Mouse (Mus musculus): ENCODE measurements at regions not wholly inside any gene's neighbourhood (a gene's known extent, or its start where the extent isn't known, plus 50 kb on each side); places are given as distances from the start of the nearest gene placed in this dataset.
A peak's percentile ranks its signal among the peaks of the same experiment; 100 is the strongest.

DNA sequence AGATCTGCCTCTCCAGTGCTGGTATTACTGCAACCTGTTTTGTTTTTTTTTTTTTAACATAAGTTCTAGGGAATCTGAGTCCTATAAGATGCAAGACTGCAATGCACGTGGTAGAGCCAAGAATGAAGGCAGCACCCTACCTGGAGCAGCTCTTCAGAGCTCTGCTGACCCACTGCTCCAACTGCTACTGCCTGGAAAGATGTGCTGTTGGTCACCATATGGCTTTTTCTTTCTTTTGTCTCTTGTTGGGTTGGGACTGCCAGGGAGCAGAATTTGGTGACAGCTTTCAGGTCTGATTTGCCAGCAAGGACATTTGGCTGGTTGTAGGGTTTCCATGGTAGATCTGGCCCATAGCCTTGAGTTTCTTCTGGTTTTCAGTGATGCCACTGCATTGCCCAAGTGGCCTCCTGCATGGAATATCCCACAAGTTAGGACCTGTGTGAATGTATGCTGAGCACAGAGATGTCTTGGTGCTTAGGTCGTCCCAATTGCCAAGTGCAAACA lies 123.9 kb upstream of the Irf2bp2 start:
- H3K27me3 ChIP-seq (ENCODE audit: insufficient read depth, poor library complexity, severe bottlenecking), result no peaks in the 10 kb centered on the region
- DNase-seq (ENCODE audit: low spot score), result no peak
- H3K9me3 ChIP-seq, result no peaks in the 10 kb centered on the region
- peaks cover 12% of the 10 kb centered on the region for H3K4me1 ChIP-seq (replicated peaks)
- WGBS, result 85% methylated on average over 2 of the region's 2 CpGs
- H3K4me3 ChIP-seq, result no peak overlapping the region
- no peaks in the 10 kb centered on the region for H3K36me3 ChIP-seq
- H3K27ac ChIP-seq, result no peak overlapping the region

- no peaks in the 10 kb centered on the region for H3K27me3 ChIP-seq (ENCODE audit: insufficient read depth, poor library complexity, severe bottlenecking)
- no peak overlapping the region for H3K4me3 ChIP-seq
- no peak overlapping the region for H3K27ac ChIP-seq
- no peaks in the 10 kb centered on the region; the same call in 1 of the 2 replicates for H3K4me1 ChIP-seq (replicated peaks)
- DNase-seq (ENCODE audit: low spot score), result no peak
- 97% methylated on average over 1 of the region's 1 CpGs for WGBS
- H3K9me3 ChIP-seq, result no peaks in the 10 kb centered on the region
- no peaks in the 10 kb centered on the region for H3K36me3 ChIP-seq
These were observed 121.9 kb upstream of the Irf2bp2 start for GRCm38 (mm10) chr8:126715666-126716065.

DNA sequence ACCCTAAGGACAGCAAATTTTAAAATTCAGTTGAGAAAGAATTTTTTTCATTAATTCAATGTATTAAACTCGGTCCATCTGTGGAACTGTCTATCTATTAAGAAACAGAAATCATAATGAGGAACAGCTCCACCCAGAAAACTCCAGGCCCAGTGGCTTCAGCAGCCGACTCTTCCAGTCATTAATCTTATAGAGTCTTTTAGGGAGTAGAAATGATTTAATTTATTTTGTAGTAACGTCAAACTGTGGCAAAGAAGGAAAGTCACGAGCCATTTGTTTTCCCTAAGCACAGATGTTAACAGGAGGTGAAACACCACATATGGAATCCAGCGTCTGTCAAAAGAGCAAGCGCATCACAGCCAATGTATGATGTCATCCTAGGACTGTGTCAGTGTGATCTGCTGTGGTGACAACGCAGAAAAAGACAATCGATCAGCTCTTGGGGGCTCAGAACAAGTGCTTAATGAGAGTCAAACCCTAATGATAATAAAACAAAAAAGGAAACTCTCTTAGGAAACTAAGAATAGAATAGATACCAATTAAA lies 119.9 kb upstream of the Irf2bp2 start:
- H3K4me3 ChIP-seq, result no peak overlapping the region
- no peaks in the 10 kb centered on the region for H3K4me1 ChIP-seq (replicated peaks)
- H3K27me3 ChIP-seq (ENCODE audit: insufficient read depth, poor library complexity, severe bottlenecking), result no peaks in the 10 kb centered on the region
- H3K9me3 ChIP-seq, result no peaks in the 10 kb centered on the region
- no peak for DNase-seq (ENCODE audit: low spot score)
- 75% methylated on average over 8 of the region's 8 CpGs for WGBS
- no peaks in the 10 kb centered on the region for H3K36me3 ChIP-seq
- no peak overlapping the region for H3K27ac ChIP-seq

DNA sequence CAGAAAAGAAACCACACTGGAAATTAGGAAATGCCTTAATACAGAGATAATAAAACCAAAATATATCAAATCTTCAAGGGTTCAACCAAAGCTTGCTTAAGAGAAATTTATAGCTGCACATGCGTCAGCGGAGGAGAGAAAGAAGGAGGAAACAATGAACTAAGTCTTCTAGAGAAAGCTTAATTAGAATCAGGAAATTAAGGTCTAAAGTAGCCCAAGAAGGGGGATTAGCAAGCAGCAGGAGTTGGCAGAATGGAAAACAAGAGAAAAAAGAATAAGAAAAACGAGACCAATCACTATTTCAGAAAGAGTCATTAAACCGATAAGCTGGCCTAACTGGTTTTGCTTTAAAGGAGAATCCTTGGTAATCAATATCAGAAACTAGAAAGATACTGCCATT lies 119.4 kb upstream of the Irf2bp2 start:
- no peak overlapping the region for H3K27ac ChIP-seq
- no peaks in the 10 kb centered on the region for H3K36me3 ChIP-seq
- 61% methylated on average over 4 of the region's 4 CpGs for WGBS
- no peak overlapping the region for H3K4me3 ChIP-seq
- no peaks in the 10 kb centered on the region for H3K27me3 ChIP-seq (ENCODE audit: insufficient read depth, poor library complexity, severe bottlenecking)
- no peak for DNase-seq (ENCODE audit: low spot score)
- no peaks in the 10 kb centered on the region for H3K4me1 ChIP-seq (replicated peaks)
- H3K9me3 ChIP-seq, result no peaks in the 10 kb centered on the region

GRCm38 (mm10) chr8:126712749-126713148 lies 119.0 kb upstream of the Irf2bp2 start:
- Histone ChIP-seq H3K9me3 (no peaks in the 10 kb centered on the region), H3K27me3 (ENCODE audit: insufficient read depth, poor library complexity, severe bottlenecking) (no peaks in the 10 kb centered on the region), H3K4me1 (replicated peaks) (no peaks in the 10 kb centered on the region), H3K27ac (no peak overlapping the region), H3K4me3 (no peak overlapping the region), H3K36me3 (no peaks in the 10 kb centered on the region)
- DNase-seq (ENCODE audit: low spot score), result no peak
- 70% methylated on average over 6 of the region's 6 CpGs for WGBS

DNA sequence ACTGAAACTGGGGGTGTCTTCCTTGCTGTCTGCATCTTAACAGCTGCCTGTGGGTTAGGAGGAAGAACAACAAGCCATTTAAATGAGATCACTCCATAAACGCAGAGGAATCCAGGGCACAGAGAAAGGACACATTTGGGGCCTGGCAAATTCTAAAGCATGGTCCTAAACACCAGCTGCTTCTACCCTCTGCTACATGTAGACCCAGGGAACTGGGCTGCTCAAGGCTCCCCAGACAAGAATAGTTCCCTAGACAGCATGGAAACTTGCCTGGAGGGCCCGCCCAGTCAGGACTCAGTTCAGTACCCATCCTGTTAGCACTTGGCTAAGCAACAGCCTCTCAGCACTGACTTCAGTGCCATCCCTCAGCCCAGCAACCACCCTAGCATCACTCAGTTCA lies 115.2 kb upstream of the Irf2bp2 start:
- 80% methylated on average over 2 of the region's 2 CpGs for WGBS
- Histone ChIP-seq H3K27ac (no peak overlapping the region), H3K4me1 (replicated peaks) (no peaks in the 10 kb centered on the region), H3K4me3 (no peak overlapping the region), H3K27me3 (ENCODE audit: insufficient read depth, poor library complexity, severe bottlenecking) (no peaks in the 10 kb centered on the region), H3K9me3 (no peaks in the 10 kb centered on the region), H3K36me3 (no peaks in the 10 kb centered on the region)
- no peak for DNase-seq (ENCODE audit: low spot score)

DNA sequence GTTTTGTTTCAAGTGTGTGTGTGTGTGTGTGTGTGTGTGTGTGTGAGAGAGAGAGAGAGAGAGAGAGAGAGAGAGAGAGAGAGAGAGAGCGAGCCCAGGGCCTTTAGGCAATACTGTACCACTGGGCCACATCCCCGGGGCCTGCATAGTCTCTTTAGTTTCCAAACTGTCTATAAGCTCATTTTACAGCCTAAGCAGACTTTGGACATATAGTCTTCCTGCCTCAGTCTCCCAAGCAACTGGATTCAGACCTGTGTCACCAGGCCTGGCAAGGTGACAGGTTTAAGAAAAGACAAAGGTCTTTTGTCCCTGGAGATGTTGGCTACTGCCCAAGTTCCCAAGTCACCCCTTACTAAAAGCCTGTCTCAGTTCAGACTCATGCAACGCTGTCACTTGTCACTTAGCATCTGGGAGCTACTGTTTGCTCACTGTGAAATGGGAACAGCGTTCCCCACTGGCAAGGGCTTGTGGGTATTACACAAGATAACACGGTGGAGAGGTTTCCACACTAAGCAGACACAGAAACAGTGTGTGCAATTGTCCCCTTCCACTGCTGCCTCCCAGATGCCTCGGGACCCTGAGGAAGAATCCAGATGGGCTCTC lies 113.6 kb upstream of the Irf2bp2 start:
- Histone ChIP-seq H3K9me3 (no peaks in the 10 kb centered on the region), H3K4me3 (no peak overlapping the region), H3K27me3 (ENCODE audit: insufficient read depth, poor library complexity, severe bottlenecking) (no peaks in the 10 kb centered on the region), H3K36me3 (no peaks in the 10 kb centered on the region), H3K27ac (no peak overlapping the region), H3K4me1 (replicated peaks) (0 out of 2 replicates have a peak, but pooled peaks cover 4% of the 10 kb centered on the region)
- DNase-seq (ENCODE audit: low spot score), result no peak
- 85% methylated on average over 6 of the region's 6 CpGs for WGBS

- no peaks in the 10 kb centered on the region for H3K9me3 ChIP-seq
- no peak overlapping the region for H3K4me3 ChIP-seq
- H3K4me1 ChIP-seq (replicated peaks), result 0 out of 2 replicates have a peak, but pooled peaks cover 4% of the 10 kb centered on the region
- no peak for DNase-seq (ENCODE audit: low spot score)
- no peak overlapping the region for H3K27ac ChIP-seq
- no peaks in the 10 kb centered on the region for H3K36me3 ChIP-seq
- 84% methylated on average over 8 of the region's 8 CpGs for WGBS
- H3K27me3 ChIP-seq (ENCODE audit: insufficient read depth, poor library complexity, severe bottlenecking), result no peaks in the 10 kb centered on the region
These were observed 112.5 kb upstream of the Irf2bp2 start for GRCm38 (mm10) chr8:126706247-126706646.

GRCm38 (mm10) chr8:126705391-126705790 lies 111.6 kb upstream of the Irf2bp2 start:
- 72% methylated on average over 2 of the region's 2 CpGs for WGBS

DNA sequence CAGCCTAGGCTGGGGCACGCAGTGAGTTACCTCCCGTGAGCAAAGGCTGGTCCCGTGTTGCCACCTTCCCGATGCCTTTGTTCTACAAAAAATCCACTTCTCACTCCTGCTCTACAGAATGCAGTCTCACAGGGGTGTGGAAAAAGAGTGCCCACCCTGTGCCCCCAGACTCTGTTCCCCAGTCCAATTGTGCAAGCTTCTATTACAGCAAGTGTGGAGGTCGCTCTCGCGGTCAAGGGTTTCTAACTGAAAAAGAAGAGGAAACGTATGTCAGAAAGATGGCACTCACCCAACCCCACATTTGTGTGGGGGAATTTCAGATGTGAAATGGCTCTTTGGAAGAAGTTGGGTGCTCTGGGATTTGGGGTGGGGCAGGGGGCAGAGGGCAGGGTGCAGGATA lies 110.9 kb upstream of the Irf2bp2 start:
- 93% methylated on average over 8 of the region's 8 CpGs for WGBS
- Histone ChIP-seq H3K27ac (no peak overlapping the region), H3K9me3 (no peaks in the 10 kb centered on the region), H3K4me3 (no peak overlapping the region), H3K36me3 (no peaks in the 10 kb centered on the region), H3K27me3 (ENCODE audit: insufficient read depth, poor library complexity, severe bottlenecking) (no peaks in the 10 kb centered on the region), H3K4me1 (replicated peaks) (peaks cover 8% of the 10 kb centered on the region)
- DNase-seq (ENCODE audit: low spot score), result no peak

More at GRCm38 (mm10) chr8:126705391-126705790, 111.6 kb upstream of the Irf2bp2 start:
- DNase-seq (ENCODE audit: low spot score), result no peak
- H3K27ac ChIP-seq, result no peak overlapping the region
- no peaks in the 10 kb centered on the region for H3K36me3 ChIP-seq
- H3K27me3 ChIP-seq (ENCODE audit: insufficient read depth, poor library complexity, severe bottlenecking), result no peaks in the 10 kb centered on the region
- H3K9me3 ChIP-seq, result no peaks in the 10 kb centered on the region
- no peak overlapping the region for H3K4me3 ChIP-seq
- 0 out of 2 replicates have a peak, but pooled peaks cover 4% of the 10 kb centered on the region for H3K4me1 ChIP-seq (replicated peaks)

GRCm38 (mm10) chr8:126703546-126703945 lies 109.8 kb upstream of the Irf2bp2 start:
- H3K27ac ChIP-seq, result no peak overlapping the region
- H3K9me3 ChIP-seq, result no peaks in the 10 kb centered on the region
- H3K36me3 ChIP-seq, result no peaks in the 10 kb centered on the region
- H3K27me3 ChIP-seq (ENCODE audit: insufficient read depth, poor library complexity, severe bottlenecking), result no peaks in the 10 kb centered on the region
- no peak overlapping the region for H3K4me3 ChIP-seq
- DNase-seq (ENCODE audit: low spot score), result no peak
- peaks cover 20% of the 10 kb centered on the region for H3K4me1 ChIP-seq (replicated peaks)
- 86% methylated on average over 5 of the region's 5 CpGs for WGBS

DNA sequence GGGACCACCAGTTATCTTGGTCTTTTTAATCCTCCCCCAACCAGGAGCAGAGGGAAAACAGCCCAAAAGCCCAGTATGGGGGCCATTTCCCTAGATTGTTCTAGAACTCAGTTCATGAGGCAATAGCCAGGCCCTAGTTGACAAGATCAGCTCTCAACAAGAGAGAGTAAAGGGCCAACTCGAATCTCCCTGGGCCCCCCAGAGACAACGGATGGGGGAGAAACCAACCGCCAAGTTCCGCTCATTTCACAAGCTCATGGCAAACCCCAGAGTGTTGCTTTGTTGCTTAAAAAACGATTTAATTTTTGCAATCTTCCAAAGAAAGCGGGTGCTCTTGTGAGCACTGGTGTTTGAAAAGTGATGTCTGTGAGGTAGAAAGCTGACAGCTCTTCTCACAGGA lies 108.5 kb upstream of the Irf2bp2 start:
- H3K27me3 ChIP-seq (ENCODE audit: insufficient read depth, poor library complexity, severe bottlenecking), result no peaks in the 10 kb centered on the region
- WGBS, result 77% methylated on average over 6 of the region's 6 CpGs
- H3K4me1 ChIP-seq (replicated peaks), result peaks cover 32% of the 10 kb centered on the region
- no peak overlapping the region for H3K4me3 ChIP-seq
- H3K9me3 ChIP-seq, result no peaks in the 10 kb centered on the region
- no peak for DNase-seq (ENCODE audit: low spot score)
- H3K27ac ChIP-seq, result peak overlapping the region; percentile 2; the same call in 1 of the 2 replicates
- H3K36me3 ChIP-seq, result no peaks in the 10 kb centered on the region

DNA sequence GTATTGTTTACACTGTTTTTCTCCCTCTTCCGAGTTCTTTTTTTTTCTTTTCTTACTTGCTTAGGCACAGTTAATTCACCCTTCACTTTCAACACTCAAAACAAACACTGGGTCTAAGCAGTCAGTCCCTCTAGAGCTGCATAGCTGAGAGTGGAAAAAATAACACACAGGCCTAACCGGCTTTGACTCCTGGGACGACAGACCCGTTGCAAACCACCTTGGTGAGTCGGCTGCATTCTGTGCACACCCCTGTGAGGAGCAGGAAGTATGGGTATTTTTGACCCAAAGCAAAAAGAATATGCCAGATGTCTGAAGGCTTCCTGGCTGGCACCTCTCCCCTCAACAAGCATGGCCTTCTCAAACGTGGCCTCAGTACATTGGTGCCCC lies 105.6 kb upstream of the Irf2bp2 start:
- WGBS, result 25% methylated on average over 6 of the region's 6 CpGs
- H3K9me3 ChIP-seq, result no peaks in the 10 kb centered on the region
- no peak overlapping the region for H3K4me3 ChIP-seq
- DNase-seq (ENCODE audit: low spot score), result peak; percentile 21
- peak overlapping the region; percentile 90 for H3K27ac ChIP-seq
- no peaks in the 10 kb centered on the region for H3K36me3 ChIP-seq
- no peaks in the 10 kb centered on the region for H3K27me3 ChIP-seq (ENCODE audit: insufficient read depth, poor library complexity, severe bottlenecking)
- H3K4me1 ChIP-seq (replicated peaks), result peaks cover 40% of the 10 kb centered on the region

Measured in hindbrain, embryonic 10.5 days (tissue).